Mouse (Mus musculus) intestine, embryonic 14.5 days (tissue): Measurements from ENCODE around the gene Ppara. TPM values are rescaled to one million over a fixed set of nuclear protein-coding genes. Genes with fewer than 3 reads are reported as not detected.

Experiments used
- ATAC-seq: fragments of 200-750 bp; cut with Nextera tagmentation; replicated peaks from 2 replicates; pipeline ENCODE4 v1.8.0; 2017; ENCODE audit warnings: low read depth, moderate number of reproducible peaks, moderate TSS enrichment, moderate library complexity; ENCODE audit not compliant: low FRiP score, low TSS enrichment
- DNase-seq: peaks from one replicate; pipeline ENCODE4 v3.0.0-alpha.2; 2018; ENCODE audit warnings: low spot score
- H3K27ac ChIP-seq: fragments of 300-500 bp; sonication (generic); 2 replicates; pipeline ENCODE4 v1.5.1; 2014; ENCODE audit warnings: low read depth, mild to moderate bottlenecking, control low read depth
- H3K27me3 ChIP-seq: fragments of 300-500 bp; sonication (generic); replicated peaks from 2 replicates; pipeline ENCODE4 v1.6.1; 2014; ENCODE audit warnings: low read length, control low read depth; ENCODE audit not compliant: control insufficient read depth, insufficient read depth
- H3K36me3 ChIP-seq: fragments of 300-500 bp; sonication (generic); 2 replicates; pipeline ENCODE4 v1.6.1; 2014; ENCODE audit warnings: low read length, control low read depth; ENCODE audit not compliant: control insufficient read depth, insufficient read depth
- H3K4me1 ChIP-seq: fragments of 300-500 bp; sonication (generic); replicated peaks from 2 replicates; pipeline ENCODE4 v1.6.1; 2014; ENCODE audit warnings: low read length, control low read depth, mixed read lengths; ENCODE audit not compliant: control insufficient read depth, insufficient read depth
- H3K4me2 ChIP-seq: fragments of 300-500 bp; sonication (generic); 2 replicates; pipeline ENCODE4 v1.6.1; 2014; ENCODE audit warnings: low read length
- H3K4me3 ChIP-seq: fragments of 300-500 bp; sonication (generic); 2 replicates; pipeline ENCODE4 v1.5.1; 2014; ENCODE audit warnings: low read depth, low read length, control low read depth, mixed read lengths
- H3K9ac ChIP-seq: fragments of 300-500 bp; sonication (generic); 2 replicates; pipeline ENCODE4 v1.6.1; 2014; ENCODE audit warnings: mild to moderate bottlenecking, low read length
- H3K9me3 ChIP-seq: fragments of 300-500 bp; sonication (generic); 2 replicates; pipeline ENCODE4 v1.6.1; 2016; ENCODE audit warnings: low read length, control low read depth; ENCODE audit not compliant: control insufficient read depth
- WGBS: fragments of 180-500 bp; shearing (Covaris S2); extraction: QIAGEN DNeasy Blood & Tissue Kit; methylation state at CpG from one replicate; pipeline ENCODE4 v1.1.7; 2014; 5-methylcytosine and 5-hydroxymethylcytosine counted together
- polyA plus RNA-seq: library from polyadenylated mRNA; unstranded; fragments of >200 nt; fragmentation: Nextera tagmentation; extraction: Ambion mirVana; gene quantifications from 2 replicates; pipeline ENCODE4 v1.2.1, GENCODE M21; 2014

Ppara gene
- polyA plus RNA-seq, 1 experiment from 2014 or later = 7.6 TPM

DNA sequence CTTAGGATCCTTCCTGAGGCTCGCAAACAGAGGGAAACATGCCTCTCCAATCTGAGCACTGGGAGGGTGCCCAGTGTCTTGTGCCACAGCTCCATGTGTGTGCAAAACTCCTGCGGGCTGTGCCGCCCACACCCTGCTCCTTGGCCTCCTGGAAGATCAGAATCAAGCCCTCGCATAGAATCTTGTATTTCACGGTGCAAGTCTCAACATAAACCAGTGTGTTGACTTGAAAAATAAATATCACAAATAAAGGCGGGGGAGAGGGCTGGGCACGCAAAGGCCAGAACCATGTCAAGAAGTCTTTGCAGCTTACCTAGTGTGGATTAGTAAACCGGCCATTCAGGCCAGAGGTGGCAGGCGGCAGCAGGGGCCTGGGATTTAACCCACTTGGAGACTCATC lies 5.5 kb upstream of the Ppara start:
- H3K9me3 ChIP-seq = no peaks in the 10 kb centered on the region
- no peak overlapping the region for H3K9ac ChIP-seq
- H3K4me3 ChIP-seq = no peak overlapping the region
- no peaks in the 10 kb centered on the region for H3K36me3 ChIP-seq
- DNase-seq (no peak), ATAC-seq (no peak)
- H3K27ac ChIP-seq = no peak overlapping the region
- H3K4me2 ChIP-seq = no peak overlapping the region
- no peaks in the 10 kb centered on the region for H3K4me1 ChIP-seq
- H3K27me3 ChIP-seq = peaks cover 22% of the 10 kb centered on the region
- 73% methylated on average over 9 of the region's 9 CpGs for WGBS

DNA sequence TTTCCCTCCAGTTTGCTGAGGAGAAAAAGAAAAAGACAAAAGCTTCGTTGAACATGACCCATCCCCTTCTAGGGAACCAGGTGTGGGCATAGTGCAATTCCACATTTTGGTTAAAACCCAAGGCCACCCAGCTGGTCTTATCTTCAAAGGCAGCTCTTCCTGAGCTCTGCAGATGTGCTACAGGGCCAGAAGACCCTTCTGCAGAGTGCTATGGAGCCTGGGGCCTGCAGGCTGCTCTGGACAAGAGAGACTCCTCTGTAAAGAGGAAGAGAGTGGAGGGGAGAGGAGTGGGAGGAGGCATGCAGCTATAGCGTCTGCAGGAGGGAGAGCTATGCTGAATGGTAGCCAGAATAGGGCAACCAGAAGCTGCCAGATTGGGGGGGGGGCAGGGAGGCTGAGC lies 4.8 kb upstream of the Ppara start:
- no peak overlapping the region for H3K4me2 ChIP-seq
- peaks cover 30% of the 10 kb centered on the region for H3K27me3 ChIP-seq
- no peaks in the 10 kb centered on the region for H3K9me3 ChIP-seq
- no peak overlapping the region for H3K27ac ChIP-seq
- H3K4me3 ChIP-seq = no peak overlapping the region
- no peak for ATAC-seq
- 43% methylated on average over 2 of the region's 2 CpGs for WGBS
- no peak overlapping the region for H3K9ac ChIP-seq
- no peaks in the 10 kb centered on the region for H3K36me3 ChIP-seq
- peaks cover 5% of the 10 kb centered on the region; the same call in 1 of the 2 replicates for H3K4me1 ChIP-seq
- DNase-seq = no peak

DNA sequence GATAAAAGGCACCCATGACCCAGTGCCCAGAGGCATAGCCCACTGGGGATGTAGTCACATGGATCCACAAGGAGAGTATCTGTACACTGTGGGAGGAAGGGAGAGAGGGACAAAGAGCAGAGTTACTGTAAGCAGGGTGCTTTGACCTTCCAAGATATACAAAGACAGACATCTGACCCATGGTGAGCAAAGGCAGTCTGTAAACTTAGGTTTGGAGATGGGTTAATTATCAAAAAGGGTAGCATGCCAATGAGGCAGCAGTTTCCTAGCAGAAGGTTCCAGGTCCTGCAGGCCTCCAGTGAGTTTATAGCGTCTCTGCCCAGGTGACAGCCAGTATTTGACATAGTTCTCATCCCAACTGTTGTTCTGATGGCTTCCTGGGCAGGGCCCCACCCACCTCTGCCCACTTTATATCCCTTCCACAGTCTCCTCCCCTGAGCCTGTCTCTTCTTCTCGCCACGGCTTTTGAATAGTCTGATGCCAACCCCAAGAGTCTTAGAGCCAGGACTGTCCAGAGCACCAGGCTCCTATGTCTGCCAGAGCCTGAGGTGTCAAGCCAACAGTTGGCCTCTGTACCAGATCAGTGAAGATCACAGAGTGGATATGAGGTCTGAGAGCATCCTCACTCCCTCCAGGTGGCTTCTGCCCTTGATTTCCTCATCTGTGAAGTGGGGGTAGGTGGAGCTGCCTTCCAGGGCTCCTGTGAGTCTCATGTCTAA lies 2.7 kb upstream of the Ppara start:
- Histone ChIP-seq H3K36me3 (no peaks in the 10 kb centered on the region), H3K27ac (no peak overlapping the region), H3K4me3 (no peak overlapping the region), H3K4me1 (peaks cover 5% of the 10 kb centered on the region; the same call in 1 of the 2 replicates), H3K27me3 (peaks cover 44% of the 10 kb centered on the region), H3K9me3 (no peaks in the 10 kb centered on the region), H3K4me2 (no peak overlapping the region), H3K9ac (no peak overlapping the region)
- 73% methylated on average over 3 of the region's 3 CpGs for WGBS
- ATAC-seq = no peak
- no peak for DNase-seq

DNA sequence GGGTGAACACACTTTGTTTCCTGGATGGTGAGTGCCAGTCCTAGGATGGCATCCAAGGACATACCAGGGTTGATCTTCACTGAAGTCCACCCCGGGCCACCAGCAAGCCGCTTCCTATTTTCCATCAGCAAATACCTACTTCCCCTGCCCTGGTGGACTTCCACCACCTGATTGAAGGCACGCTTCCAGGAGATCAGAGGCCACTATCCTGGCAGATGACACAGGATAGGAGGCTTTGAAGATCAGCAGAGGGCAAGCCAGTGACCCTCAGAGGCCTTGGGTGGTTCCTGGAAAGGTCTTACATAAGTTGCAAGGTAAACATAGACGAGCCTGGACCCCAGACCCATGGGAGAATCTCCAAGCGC lies 2.2 kb upstream of the Ppara start:
- ATAC-seq (no peak), DNase-seq (no peak)
- Histone ChIP-seq H3K9me3 (no peaks in the 10 kb centered on the region), H3K4me3 (no peak overlapping the region), H3K9ac (no peak overlapping the region), H3K36me3 (no peaks in the 10 kb centered on the region), H3K27me3 (peaks cover 47% of the 10 kb centered on the region), H3K4me1 (peaks cover 5% of the 10 kb centered on the region; the same call in 1 of the 2 replicates), H3K4me2 (no peak overlapping the region), H3K27ac (no peak overlapping the region)
- 71% methylated on average over 5 of the region's 5 CpGs for WGBS

DNA sequence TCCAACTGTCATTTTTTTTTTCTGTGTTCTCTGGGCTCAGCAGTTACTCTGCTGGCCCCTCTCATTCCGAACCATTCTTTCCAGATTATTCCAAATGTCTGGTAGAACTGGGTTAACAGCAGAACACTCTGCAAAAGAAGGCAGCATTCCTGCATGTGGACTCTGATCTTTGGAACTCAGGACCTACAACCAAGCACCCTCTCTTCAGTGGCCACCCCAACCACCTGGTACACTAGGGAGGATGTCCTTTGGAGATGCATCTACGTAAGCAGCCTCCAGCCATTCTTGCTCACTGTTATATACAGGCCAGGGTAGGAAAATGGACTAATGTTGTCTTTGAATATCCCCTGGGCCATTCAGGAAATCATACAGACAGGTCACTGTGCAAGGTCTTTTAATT lies 1.1 kb upstream of the Ppara start:
- Histone ChIP-seq H3K27ac (no peak overlapping the region), H3K4me3 (no peak overlapping the region), H3K4me2 (no peak overlapping the region), H3K9me3 (no peaks in the 10 kb centered on the region), H3K36me3 (no peaks in the 10 kb centered on the region), H3K4me1 (peaks cover 5% of the 10 kb centered on the region; the same call in 1 of the 2 replicates), H3K27me3 (peaks cover 53% of the 10 kb centered on the region), H3K9ac (no peak overlapping the region)
- DNase-seq (no peak), ATAC-seq (no peak)
- WGBS = 81% methylated on average over 2 of the region's 2 CpGs

DNA sequence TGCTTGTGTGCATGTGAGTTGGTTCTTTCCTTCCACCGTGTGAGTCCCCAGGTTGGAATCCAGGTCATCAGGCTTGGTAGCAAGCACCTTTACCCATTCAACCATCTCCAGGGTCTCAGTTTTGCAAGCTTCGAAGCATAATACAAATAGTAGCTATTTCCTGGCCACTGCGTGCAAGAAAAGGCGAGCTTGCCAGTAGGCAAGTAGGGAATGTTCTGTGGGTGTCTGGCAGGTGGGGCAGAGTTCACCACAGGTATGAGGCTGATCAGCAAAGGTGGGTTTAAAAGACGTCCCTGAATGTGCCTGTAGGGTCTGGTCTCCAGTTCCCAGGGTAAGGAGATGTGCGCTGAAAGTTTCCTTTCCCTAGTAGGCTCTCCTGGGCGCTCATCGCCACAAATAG lies 635 bp upstream of the Ppara start:
- 0 out of 2 replicates have a peak overlapping the region, but pooled peaks have one; percentile 93 for H3K4me2 ChIP-seq
- no peak for ATAC-seq
- H3K9ac ChIP-seq = no peak overlapping the region
- H3K36me3 ChIP-seq = no peaks in the 10 kb centered on the region
- no peak overlapping the region for H3K4me3 ChIP-seq
- peaks cover 5% of the 10 kb centered on the region; the same call in 1 of the 2 replicates for H3K4me1 ChIP-seq
- H3K9me3 ChIP-seq = no peaks in the 10 kb centered on the region
- H3K27ac ChIP-seq = no peak overlapping the region
- H3K27me3 ChIP-seq = peaks cover 53% of the 10 kb centered on the region
- WGBS = 39% methylated on average over 8 of the region's 8 CpGs
- DNase-seq = no peak

DNA sequence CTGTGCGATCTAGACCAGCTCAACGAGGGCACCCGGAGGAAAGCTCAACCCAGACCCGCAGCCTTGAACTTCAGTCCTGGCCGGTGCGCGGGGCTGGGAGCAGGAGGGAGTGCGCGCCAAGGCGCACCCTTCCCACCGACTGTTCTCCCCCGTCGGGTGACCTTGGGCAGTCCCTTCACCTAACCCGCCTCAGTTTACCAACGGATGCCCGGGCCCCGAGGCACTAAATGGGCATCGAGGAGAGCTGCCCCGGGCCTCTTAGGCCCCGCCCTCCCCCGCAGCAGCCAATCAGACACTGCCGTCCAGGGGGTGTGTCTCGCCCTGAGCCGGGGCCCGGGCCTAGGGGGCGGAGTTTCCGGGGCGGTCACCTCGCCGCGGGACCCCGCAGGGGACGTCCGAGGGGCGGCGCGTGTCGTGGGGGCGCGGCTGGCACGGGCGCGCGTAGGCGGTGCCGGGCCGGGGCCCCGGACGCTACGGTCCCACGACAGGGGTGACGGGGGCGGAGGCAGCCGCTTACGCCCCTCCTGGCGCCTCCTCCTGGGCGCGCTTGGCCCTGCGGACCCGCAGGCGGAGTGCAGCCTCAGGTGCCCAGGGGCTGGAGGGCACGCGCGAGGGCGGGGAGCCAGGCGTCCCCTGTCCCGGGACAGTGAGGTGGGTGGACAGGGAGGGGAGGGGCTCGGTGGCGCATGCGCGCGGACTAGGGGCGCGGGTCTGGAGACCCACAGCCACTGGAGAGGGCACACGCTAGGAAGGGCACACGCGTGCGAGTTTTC lies 466 bp downstream of the Ppara start:
- H3K27me3 ChIP-seq = peaks cover 53% of the 10 kb centered on the region
- WGBS = under 1% methylated on average over 72 of the region's 78 CpGs
- H3K9ac ChIP-seq = peak overlapping the region; percentile 50
- H3K4me2 ChIP-seq = peak overlapping the region; percentile 93
- H3K36me3 ChIP-seq = no peaks in the 10 kb centered on the region
- no peak overlapping the region for H3K27ac ChIP-seq
- no peaks in the 10 kb centered on the region for H3K9me3 ChIP-seq
- peak; percentile 93 for DNase-seq
- peak; percentile 94 for ATAC-seq
- peak overlapping the region; percentile 70 for H3K4me3 ChIP-seq
- peaks cover 5% of the 10 kb centered on the region; the same call in 1 of the 2 replicates for H3K4me1 ChIP-seq

DNA sequence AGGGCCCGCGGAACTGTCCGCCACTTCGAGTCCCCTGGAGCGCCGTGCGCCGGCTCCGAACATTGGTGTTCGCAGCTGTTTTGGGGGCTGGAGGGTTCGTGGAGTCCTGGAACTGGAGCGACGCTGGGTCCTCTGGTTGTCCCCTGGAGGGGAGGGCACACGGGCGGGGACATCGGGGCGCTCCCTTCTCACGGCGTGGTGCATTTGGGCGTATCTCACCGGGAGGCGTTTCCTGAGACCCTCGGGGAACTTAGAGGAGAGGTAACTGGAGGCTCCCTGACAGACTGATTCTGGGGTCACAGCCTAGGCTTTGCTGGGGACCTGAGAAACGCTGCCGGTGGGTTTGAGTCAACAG lies 1.0 kb downstream of the Ppara start:
- under 1% methylated on average over 24 of the region's 25 CpGs for WGBS
- Histone ChIP-seq H3K9me3 (no peaks in the 10 kb centered on the region), H3K4me2 (peak overlapping the region; percentile 93), H3K27ac (no peak overlapping the region), H3K36me3 (no peaks in the 10 kb centered on the region), H3K4me3 (peak overlapping the region; percentile 70), H3K9ac (peak overlapping the region; percentile 50), H3K27me3 (peaks cover 53% of the 10 kb centered on the region), H3K4me1 (peaks cover 5% of the 10 kb centered on the region; the same call in 1 of the 2 replicates)
- ATAC-seq (peak; percentile 34; the same call in 1 of the 2 replicates), DNase-seq (no peak)
